Mouse (Mus musculus) MEL-GATA-1-ER (cell line): ENCODE data around the gene Sec61a2.

Source experiments
- DNase-seq: peaks from one replicate; pipeline ENCODE4 v3.0.0-alpha.2; 2012; ENCODE audit warnings: low read depth; ENCODE audit errors: extremely low read depth

Sec61a2 gene

DNA sequence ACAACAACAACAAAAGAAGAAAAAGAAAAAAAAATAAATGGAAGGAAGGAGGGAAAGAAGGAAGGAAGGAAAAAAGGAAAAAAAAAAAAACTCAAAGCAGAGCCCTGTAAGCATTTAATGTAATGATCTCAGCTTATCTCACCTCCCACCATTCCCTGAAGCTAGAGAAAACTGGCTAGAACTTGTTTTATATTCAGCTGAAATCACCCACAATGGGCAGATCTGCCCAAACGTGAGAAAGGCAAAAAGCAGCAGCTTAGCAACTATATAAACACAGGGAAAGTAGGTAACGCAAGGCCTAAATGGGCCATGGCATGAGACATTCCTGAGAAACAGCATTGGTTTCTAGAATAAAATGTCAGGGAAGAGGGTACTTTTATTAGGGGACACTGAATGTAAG, 5.8 kb downstream of the Sec61a2 start:
- no peak for DNase-seq

- no peak for DNase-seq
These were observed 6.4 kb downstream of the Sec61a2 start for GRCm38 (mm10) chr2:5888865-5889264.

DNA sequence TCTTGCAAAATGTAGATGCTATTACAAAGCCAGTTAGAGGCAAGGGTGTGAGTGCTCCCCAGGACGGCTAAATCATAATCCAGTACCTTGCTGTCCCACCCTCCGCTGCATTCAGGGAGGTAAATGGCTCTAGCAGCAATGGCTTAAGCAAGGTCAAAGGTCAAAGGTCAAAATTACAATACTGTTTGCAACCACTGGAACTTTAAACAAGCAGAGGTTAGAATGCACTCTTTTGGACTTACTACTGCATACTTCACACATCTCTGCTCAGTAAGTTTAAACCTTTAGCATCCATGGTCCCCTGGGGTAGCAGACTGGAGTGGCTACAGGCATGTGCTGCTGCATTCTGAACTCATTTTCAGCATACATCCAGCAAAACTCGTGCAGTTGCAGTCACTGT, 17.8 kb downstream of the Sec61a2 start:
- no peak for DNase-seq

GRCm38 (mm10) chr2:5869746-5870145, 25.5 kb downstream of the Sec61a2 start:
- no peak for DNase-seq

DNA sequence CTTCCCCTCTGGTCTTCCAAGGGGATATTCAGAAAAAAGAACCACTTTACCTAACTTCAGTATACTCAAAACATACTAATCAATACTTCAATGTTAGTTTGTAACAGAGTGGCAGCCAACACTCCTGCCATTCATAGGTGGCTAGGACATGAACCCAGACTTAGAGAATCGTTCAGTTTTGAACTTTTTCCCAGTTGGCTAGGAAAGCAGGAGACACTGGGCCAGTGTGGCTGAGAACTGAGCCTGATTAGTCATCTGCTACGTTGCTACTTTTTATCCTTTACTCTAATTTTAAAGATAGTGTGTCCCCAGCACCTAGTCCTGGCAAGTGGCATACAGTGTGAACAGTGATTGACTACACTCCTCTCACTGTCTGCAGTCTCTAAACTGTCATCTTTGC, 27.6 kb downstream of the Sec61a2 start:
- DNase-seq: no peak

GRCm38 (mm10) chr2:5862834-5863233, 32.4 kb downstream of the Sec61a2 start, which contains the start of gene Gm13199:
Gene Gm13199, minus strand, starts transcription at chr2:5862934.
- no peak for DNase-seq

DNA sequence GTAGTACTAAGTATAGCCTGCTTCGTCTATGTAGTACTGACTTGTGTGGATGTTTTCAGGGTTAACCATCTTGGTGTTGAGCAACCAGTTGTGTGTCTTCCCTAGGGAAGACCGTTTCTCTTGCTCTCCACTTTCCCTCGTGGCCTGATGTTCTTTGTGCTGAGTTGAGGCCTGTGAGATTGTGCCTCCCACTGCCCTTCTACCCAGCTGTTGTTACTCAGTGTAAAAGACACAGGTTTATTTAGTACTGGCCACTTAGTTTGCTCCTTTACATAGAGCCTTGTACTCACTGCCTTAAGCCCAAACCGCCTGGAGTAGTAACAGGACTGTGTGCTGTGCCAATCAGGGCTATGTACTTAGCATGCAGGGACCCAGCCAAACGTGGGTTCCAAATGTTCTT, 43.4 kb downstream of the Sec61a2 start:
- no peak for DNase-seq

DNA sequence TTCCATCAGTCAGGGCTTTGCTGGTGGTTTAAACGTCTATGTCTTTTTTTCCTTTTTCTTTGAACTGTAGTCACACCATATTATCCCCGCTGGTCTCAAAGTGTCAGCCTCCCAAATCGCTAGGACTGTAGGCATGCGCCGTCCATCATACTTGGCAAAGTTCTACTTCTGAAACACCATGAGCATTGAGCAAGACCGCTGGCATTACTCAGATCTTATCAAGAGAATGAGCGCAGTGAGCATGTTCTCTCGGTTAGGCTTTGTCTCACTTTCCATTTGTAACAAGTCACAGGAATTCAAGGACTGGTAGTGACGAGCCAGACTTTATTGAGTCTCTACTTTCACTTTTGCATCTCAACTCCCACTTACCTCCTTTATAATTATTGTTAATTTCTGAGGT, 44.1 kb downstream of the Sec61a2 start:
- DNase-seq: no peak

DNA sequence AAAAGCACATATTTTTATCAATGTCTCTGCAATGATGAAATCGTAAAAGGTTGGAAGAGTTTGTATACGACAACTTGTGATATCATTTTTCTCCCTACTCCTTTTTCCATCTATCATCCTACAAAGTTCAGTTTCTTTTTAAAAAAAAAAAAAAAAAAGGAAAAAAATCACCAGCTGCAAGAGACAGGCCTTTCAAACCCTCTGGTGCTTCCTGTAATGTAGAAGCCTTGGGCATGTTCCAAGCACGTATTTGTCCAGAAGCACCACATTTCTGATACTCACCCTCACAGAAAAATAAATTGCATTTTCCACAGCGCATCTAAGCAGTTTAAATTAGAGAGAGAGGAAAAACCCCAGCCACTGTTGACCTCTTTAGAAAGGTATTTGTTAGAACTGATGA, 49.4 kb downstream of the Sec61a2 start:
- DNase-seq: no peak

DNA sequence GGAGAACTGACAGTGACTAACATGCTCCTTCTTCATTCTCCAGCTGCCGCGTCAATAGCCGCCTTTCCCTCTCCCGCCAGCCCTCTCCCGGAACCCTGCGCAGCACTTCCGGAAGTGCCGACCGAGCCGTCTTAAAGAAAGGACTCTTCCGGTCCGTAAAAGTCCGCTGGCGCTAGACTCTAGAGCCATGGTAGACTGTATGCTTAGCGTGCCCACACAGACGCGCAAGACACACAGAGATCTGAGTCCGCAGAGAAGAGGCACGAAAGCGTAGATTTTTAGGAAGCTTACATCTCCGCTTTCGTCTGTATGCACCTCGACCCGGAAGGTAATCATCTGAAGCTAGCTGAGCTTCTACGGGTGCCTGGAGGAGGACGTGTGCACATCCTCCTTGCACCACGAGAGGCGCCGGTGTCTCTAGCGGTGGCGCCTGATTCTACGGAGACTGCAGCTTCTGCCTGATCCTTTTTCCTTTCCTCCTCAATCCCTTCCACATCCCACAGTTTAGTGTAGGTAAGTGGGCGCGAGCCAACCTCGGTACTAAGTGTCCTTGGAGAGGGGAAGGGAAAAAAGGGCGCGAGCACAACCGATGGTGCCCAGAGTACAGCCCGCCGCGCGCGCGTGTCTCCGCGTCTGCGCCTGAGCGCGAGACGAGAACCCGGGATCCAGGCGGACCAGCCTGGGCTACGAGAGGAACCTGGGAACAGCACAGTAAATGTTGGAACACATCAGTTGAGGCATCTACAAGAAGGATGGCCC, 50.2 kb downstream of the Sec61a2 start, which contains the start of the genes Nudt5 and Cdc123:
Nudt5 (plus strand) TSS at position 147 of the 759 bp plus-strand sequence.
Cdc123 (minus strand) TSS at position 292 of the 759 bp plus-strand sequence.
- peak; percentile 85 for DNase-seq

GRCm38 (mm10) chr2:5844181-5844872, 50.9 kb downstream of the Sec61a2 start:
- no peak for DNase-seq

DNA sequence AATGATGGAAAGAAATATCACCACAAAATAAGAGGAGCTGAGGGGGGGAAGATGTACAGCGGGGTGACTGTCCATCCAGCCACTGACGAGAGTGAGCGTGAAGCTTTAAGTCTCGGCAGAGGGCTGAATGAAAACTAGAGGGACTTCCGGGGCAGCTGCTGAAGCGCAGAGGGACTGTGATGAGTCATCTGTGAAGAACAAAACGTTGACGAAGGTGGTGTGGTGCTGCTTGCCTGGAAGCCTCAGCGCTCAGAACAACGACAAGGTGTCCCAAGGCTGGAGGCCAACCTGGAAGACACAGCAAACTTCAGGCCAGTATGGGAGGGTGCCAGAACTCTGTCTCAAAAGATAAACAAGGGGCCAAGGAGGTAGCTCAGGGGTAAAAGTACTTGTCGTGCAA, 54.4 kb downstream of the Sec61a2 start:
- no peak for DNase-seq

- no peak for DNase-seq
These were observed 69.8 kb downstream of the Sec61a2 start for GRCm38 (mm10) chr2:5825265-5825913.

DNA sequence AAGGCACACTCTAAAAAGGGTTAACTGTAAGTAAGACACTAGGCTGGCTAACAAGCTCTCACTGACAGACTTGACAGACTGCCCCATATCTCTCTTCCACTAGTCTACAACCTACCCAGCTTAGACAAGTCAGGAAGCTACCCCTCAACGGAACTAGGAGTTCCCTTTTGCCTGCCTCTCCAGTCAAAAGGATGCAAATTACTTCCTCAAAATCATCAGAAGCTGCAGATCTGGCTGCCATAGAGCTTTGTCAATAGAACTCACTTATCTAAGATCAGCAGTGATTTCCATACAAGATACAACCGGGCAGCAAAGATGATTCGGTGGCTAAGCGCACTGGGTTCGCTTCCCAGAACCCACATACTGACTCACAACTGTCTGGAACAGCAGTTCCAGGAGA, 70.5 kb downstream of the Sec61a2 start:
- DNase-seq: peak; percentile 71

- DNase-seq: no peak
These were observed 71.0 kb downstream of the Sec61a2 start for GRCm38 (mm10) chr2:5824213-5824612.

DNA sequence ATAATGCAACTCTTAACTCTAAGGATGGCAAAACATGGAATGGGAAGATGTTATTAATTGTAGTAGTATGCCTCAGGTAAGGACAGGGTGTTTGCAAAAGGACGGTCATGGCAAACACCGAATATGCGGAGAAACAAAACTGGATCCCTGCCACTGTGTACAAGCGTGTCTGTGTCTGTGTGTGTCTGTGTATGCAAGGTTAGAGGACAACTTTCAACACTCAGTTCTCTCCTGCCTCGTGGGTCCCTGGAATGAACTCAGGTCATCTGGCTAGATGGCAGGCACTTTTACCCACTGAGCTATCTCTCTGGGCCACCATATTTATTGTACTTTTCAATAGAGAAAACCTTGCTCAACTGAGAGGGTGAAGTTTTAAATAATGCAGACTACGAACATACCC, 72.8 kb downstream of the Sec61a2 start:
- DNase-seq: no peak

DNA sequence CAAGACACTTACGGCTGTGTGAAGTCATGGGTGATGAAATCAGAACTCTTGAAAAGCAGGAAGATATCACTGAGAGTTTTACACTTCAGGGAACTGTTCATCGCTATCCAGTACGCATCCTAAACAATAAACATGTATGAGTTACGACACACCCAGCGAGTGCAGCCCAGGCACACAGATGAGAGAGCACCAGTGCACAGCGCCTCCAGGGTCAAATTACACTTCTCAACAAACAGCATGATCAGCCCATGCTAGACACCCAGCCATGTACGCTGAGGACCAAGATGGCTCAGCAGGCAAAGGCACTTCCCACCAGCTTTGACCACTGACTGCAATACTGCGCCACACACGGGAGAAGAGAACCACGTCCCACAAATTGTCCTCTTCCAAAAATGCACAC, 74.0 kb downstream of the Sec61a2 start:
- no peak for DNase-seq
